Mouse (Mus musculus) cerebellum, adult 11 months (tissue): ENCODE data around the gene Zc3hav1.
"Not testable (repeated sequence)": the region's sequence is repeated elsewhere in the genome, so short reads cannot be mapped to it uniquely, and the experiment has no call there.

ENCODE experiments used
- DNase-seq: peaks from one replicate; pipeline ENCODE4 v3.0.0; 2022

Zc3hav1 gene

GRCm38 (mm10) chr6:38353811-38354722, at the start of gene Zc3hav1:
Zc3hav1 (minus strand) TSS chr6:38354603.
- no peak for DNase-seq

- no peak for DNase-seq
Measured at GRCm38 (mm10) chr6:38389671-38390070, 35.3 kb upstream of the Zc3hav1 start.

GRCm38 (mm10) chr6:38381129-38381771, 26.8 kb upstream of the Zc3hav1 start, which contains the start of gene Ttc26:
Ttc26 (plus strand) TSS chr6:38381469.
- DNase-seq = peak; percentile 75

GRCm38 (mm10) chr6:38380764-38381128, 26.3 kb upstream of the Zc3hav1 start:
- no peak for DNase-seq

GRCm38 (mm10) chr6:38374271-38374670, 19.9 kb upstream of the Zc3hav1 start:
- DNase-seq = no peak

GRCm38 (mm10) chr6:38369945-38370344, 15.5 kb upstream of the Zc3hav1 start:
- DNase-seq = no peak

GRCm38 (mm10) chr6:38364121-38364520, 9.7 kb upstream of the Zc3hav1 start:
- no peak for DNase-seq

GRCm38 (mm10) chr6:38363370-38363769, 9.0 kb upstream of the Zc3hav1 start:
- DNase-seq = no peak

- DNase-seq = no peak
Measured at GRCm38 (mm10) chr6:38361937-38362336, 7.5 kb upstream of the Zc3hav1 start.

- no peak for DNase-seq
Measured at GRCm38 (mm10) chr6:38361065-38361464, 6.7 kb upstream of the Zc3hav1 start.

GRCm38 (mm10) chr6:38359736-38360499, 5.5 kb upstream of the Zc3hav1 start:
- no peak for DNase-seq

- DNase-seq = not testable (repeated sequence)
Measured at GRCm38 (mm10) chr6:38359044-38359735, 4.8 kb upstream of the Zc3hav1 start.

GRCm38 (mm10) chr6:38358253-38359027, 4.0 kb upstream of the Zc3hav1 start:
- no peak for DNase-seq

- no peak for DNase-seq
Measured at GRCm38 (mm10) chr6:38357603-38358252, 3.3 kb upstream of the Zc3hav1 start.

GRCm38 (mm10) chr6:38356661-38357433, 2.4 kb upstream of the Zc3hav1 start:
- DNase-seq = not testable (repeated sequence)

- DNase-seq = no peak
Measured at GRCm38 (mm10) chr6:38355862-38356261, 1.5 kb upstream of the Zc3hav1 start.

- no peak for DNase-seq
Measured at GRCm38 (mm10) chr6:38355354-38355823, 986 bp upstream of the Zc3hav1 start.

- DNase-seq = no peak
Measured at GRCm38 (mm10) chr6:38354723-38355353, 435 bp upstream of the Zc3hav1 start.

- no peak for DNase-seq
Measured at GRCm38 (mm10) chr6:38353181-38353580, 1.2 kb downstream of the Zc3hav1 start.

GRCm38 (mm10) chr6:38352451-38352850, 2.0 kb downstream of the Zc3hav1 start:
- DNase-seq = no peak
